Mouse (Mus musculus): ENCODE data around the gene Sars. TPM values are rescaled to one million over a fixed set of nuclear protein-coding genes. Genes with fewer than 3 reads are reported as not detected.

Gene Sars
- polyA plus RNA-seq, 1 experiment from 2014 or later = 81.3 TPM

GRCm38 (mm10) chr3:108401692-108402527 lies 43.1 kb downstream of the Sars start:
- peak; percentile 96 for DNase-seq (ENCODE audit: low spot score)
- no peak overlapping the region for H3K27ac ChIP-seq (ENCODE audit: low read length)
- H3K4me1 ChIP-seq (ENCODE audit: insufficient read depth, low read depth, low read length) = peaks cover 3% of the 10 kb centered on the region; the same call in 1 of the 2 replicates
- no peaks in the 10 kb centered on the region for H3K27me3 ChIP-seq (replicated peaks; ENCODE audit: insufficient read depth, low read length)
- TF ChIP-seq EP300 (IDR thresholded peaks at IDR 0.05) = no peak
- peak; percentile 98 for TF ChIP-seq CTCF (IDR thresholded peaks at IDR 0.05)
- 34% methylated on average over 22 of the region's 22 CpGs for WGBS
- H3K4me2 ChIP-seq (replicated peaks; ENCODE audit: low read depth, low read length) = no peak overlapping the region; the same call in 1 of the 2 replicates
- no peak overlapping the region for H3K4me3 ChIP-seq (ENCODE audit: low read depth, low read length)
- peak; percentile 99 for ATAC-seq
- H3K36me3 ChIP-seq (ENCODE audit: insufficient read depth, low read length) = no peaks in the 10 kb centered on the region
- no peaks in the 10 kb centered on the region for H3K9me3 ChIP-seq (ENCODE audit: low read length)
- no peak overlapping the region for H3K9ac ChIP-seq (replicated peaks; ENCODE audit: low read depth)

GRCm38 (mm10) chr3:108400442-108400841 lies 44.6 kb downstream of the Sars start:
- no peak overlapping the region for H3K4me3 ChIP-seq (ENCODE audit: low read depth, low read length)
- no peak overlapping the region for H3K9ac ChIP-seq (replicated peaks; ENCODE audit: low read depth)
- TF ChIP-seq EP300 (IDR thresholded peaks at IDR 0.05) (no peak), CTCF (IDR thresholded peaks at IDR 0.05) (no peak)
- no peak overlapping the region for H3K27ac ChIP-seq (ENCODE audit: low read length)
- ATAC-seq = no peak
- no peak overlapping the region for H3K4me2 ChIP-seq (replicated peaks; ENCODE audit: low read depth, low read length)
- H3K27me3 ChIP-seq (replicated peaks; ENCODE audit: insufficient read depth, low read length) = no peaks in the 10 kb centered on the region
- no peak for DNase-seq (ENCODE audit: low spot score)
- H3K4me1 ChIP-seq (ENCODE audit: insufficient read depth, low read depth, low read length) = peaks cover 3% of the 10 kb centered on the region; the same call in 1 of the 2 replicates
- 77% methylated on average over 4 of the region's 5 CpGs for WGBS
- no peaks in the 10 kb centered on the region for H3K9me3 ChIP-seq (ENCODE audit: low read length)
- H3K36me3 ChIP-seq (ENCODE audit: insufficient read depth, low read length) = no peaks in the 10 kb centered on the region

DNA sequence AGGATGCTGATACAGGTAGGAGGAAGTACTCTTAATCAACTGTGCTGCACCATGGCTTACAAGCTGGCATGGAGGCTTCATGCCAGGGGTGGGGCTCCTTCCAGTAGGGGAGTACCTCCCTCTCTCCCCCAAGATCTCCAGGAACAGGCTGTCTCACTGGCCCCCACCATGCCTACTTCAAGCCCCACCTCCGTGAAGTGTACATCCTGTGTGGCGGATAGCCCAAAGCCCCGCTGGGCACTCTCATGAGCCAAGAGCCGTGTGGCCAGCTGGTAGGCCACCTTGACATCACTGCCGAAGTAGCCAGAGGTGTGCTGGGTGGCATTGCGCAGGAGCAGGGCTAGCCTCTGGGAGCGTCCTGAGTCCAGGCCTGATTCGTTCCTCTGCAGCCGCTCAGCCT lies 46.7 kb downstream of the Sars start:
- TF ChIP-seq CTCF (IDR thresholded peaks at IDR 0.05) = no peak
- TF ChIP-seq EP300 (IDR thresholded peaks at IDR 0.05) = no peak
- Histone ChIP-seq H3K27me3 (replicated peaks; ENCODE audit: insufficient read depth, low read length) (no peaks in the 10 kb centered on the region), H3K4me1 (ENCODE audit: insufficient read depth, low read depth, low read length) (peaks cover 3% of the 10 kb centered on the region; the same call in 1 of the 2 replicates), H3K4me2 (replicated peaks; ENCODE audit: low read depth, low read length) (no peak overlapping the region), H3K9ac (replicated peaks; ENCODE audit: low read depth) (no peak overlapping the region), H3K9me3 (ENCODE audit: low read length) (no peaks in the 10 kb centered on the region), H3K27ac (ENCODE audit: low read length) (no peak overlapping the region), H3K4me3 (ENCODE audit: low read depth, low read length) (no peak overlapping the region), H3K36me3 (ENCODE audit: insufficient read depth, low read length) (no peaks in the 10 kb centered on the region)
- no peak for ATAC-seq
- no peak for DNase-seq (ENCODE audit: low spot score)
- WGBS = 81% methylated on average over 9 of the region's 9 CpGs

- DNase-seq (ENCODE audit: low spot score) (no peak), ATAC-seq (no peak)
- H3K27ac ChIP-seq (ENCODE audit: low read length) = no peak overlapping the region
- 0 out of 2 replicates have a peak overlapping the region, but pooled peaks have one; percentile 1 for H3K4me2 ChIP-seq (replicated peaks; ENCODE audit: low read depth, low read length)
- no peak overlapping the region for H3K9ac ChIP-seq (replicated peaks; ENCODE audit: low read depth)
- TF ChIP-seq CTCF (IDR thresholded peaks at IDR 0.05) (no peak), EP300 (IDR thresholded peaks at IDR 0.05) (no peak)
- 59% methylated on average over 13 of the region's 15 CpGs for WGBS
- no peak overlapping the region for H3K4me3 ChIP-seq (ENCODE audit: low read depth, low read length)
- H3K36me3 ChIP-seq (ENCODE audit: insufficient read depth, low read length) = no peaks in the 10 kb centered on the region
- no peaks in the 10 kb centered on the region for H3K9me3 ChIP-seq (ENCODE audit: low read length)
- no peaks in the 10 kb centered on the region for H3K27me3 ChIP-seq (replicated peaks; ENCODE audit: insufficient read depth, low read length)
- 0 out of 2 replicates have a peak, but pooled peaks cover 4% of the 10 kb centered on the region for H3K4me1 ChIP-seq (ENCODE audit: insufficient read depth, low read depth, low read length)
Observed at GRCm38 (mm10) chr3:108392793-108393192, 52.2 kb downstream of the Sars start.

DNA sequence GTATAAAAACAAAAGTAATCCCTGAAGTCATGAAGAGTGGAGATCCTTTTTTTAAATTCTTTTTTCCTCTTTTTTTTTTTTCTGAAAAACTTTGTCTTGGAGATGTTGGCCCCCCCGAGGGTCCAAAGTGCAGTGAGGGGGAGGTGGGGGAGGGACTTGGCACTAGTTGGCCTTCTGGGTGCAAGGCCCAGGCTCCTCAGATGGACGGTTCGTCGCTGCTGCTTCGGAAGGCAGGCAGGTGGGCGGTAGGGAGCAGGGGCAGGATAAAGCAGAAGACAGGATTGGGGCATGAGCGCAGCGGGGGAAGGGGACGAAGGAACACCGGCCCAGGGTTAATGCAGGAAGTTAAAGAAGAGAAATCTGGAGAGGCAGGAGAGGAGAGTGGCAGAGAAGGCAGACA lies 52.7 kb downstream of the Sars start:
- 20% methylated on average over 10 of the region's 10 CpGs for WGBS
- H3K4me2 ChIP-seq (replicated peaks; ENCODE audit: low read depth, low read length) = 0 out of 2 replicates have a peak overlapping the region, but pooled peaks have one; percentile 1

DNA sequence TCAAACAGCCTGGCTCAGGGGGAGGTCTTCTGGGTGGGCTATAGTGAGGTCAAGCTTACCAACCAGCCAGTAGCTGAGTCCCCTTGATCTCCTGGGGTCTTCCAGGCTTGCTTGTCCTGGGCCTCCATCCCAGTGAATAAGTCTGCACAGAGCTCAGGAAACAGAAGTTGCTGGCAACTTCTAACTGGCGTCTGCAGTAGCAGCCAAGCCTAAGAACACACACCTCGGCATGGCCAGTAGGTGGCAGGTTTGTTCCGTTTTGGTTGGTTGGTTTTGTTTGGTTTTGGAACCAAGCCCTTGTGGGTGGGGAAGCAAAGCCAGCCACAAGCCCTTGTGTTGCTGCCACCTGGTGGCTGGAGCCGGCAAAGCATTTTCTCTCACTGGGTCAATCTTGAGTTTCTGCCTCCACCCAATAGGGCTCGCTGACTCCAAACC lies 55.9 kb downstream of the Sars start:
- ATAC-seq (peak; percentile 95), DNase-seq (ENCODE audit: low spot score) (peak; percentile 96)
- Histone ChIP-seq H3K4me3 (ENCODE audit: low read depth, low read length) (no peak overlapping the region), H3K4me2 (replicated peaks; ENCODE audit: low read depth, low read length) (peak overlapping the region; percentile 23; the same call in 1 of the 2 replicates), H3K36me3 (ENCODE audit: insufficient read depth, low read length) (no peaks in the 10 kb centered on the region), H3K27me3 (replicated peaks; ENCODE audit: insufficient read depth, low read length) (no peaks in the 10 kb centered on the region), H3K9ac (replicated peaks; ENCODE audit: low read depth) (no peak overlapping the region), H3K4me1 (ENCODE audit: insufficient read depth, low read depth, low read length) (peaks cover 4% of the 10 kb centered on the region; the same call in 1 of the 2 replicates), H3K9me3 (ENCODE audit: low read length) (no peaks in the 10 kb centered on the region), H3K27ac (ENCODE audit: low read length) (no peak overlapping the region)
- under 1% methylated on average over 5 of the region's 5 CpGs for WGBS
- TF ChIP-seq EP300 (IDR thresholded peaks at IDR 0.05) = no peak
- peak; percentile 99 for TF ChIP-seq CTCF (IDR thresholded peaks at IDR 0.05)

More for the DNA sequence above, 52.7 kb downstream of the Sars start:
- Histone ChIP-seq H3K27me3 (replicated peaks; ENCODE audit: insufficient read depth, low read length) (no peaks in the 10 kb centered on the region), H3K9me3 (ENCODE audit: low read length) (no peaks in the 10 kb centered on the region), H3K36me3 (ENCODE audit: insufficient read depth, low read length) (no peaks in the 10 kb centered on the region), H3K4me1 (ENCODE audit: insufficient read depth, low read depth, low read length) (0 out of 2 replicates have a peak, but pooled peaks cover 4% of the 10 kb centered on the region), H3K9ac (replicated peaks; ENCODE audit: low read depth) (no peak overlapping the region), H3K4me3 (ENCODE audit: low read depth, low read length) (no peak overlapping the region), H3K27ac (ENCODE audit: low read length) (no peak overlapping the region)
- ATAC-seq (no peak), DNase-seq (ENCODE audit: low spot score) (no peak)
- TF ChIP-seq EP300 (IDR thresholded peaks at IDR 0.05) (no peak), CTCF (IDR thresholded peaks at IDR 0.05) (no peak)
